Mouse (Mus musculus) brain, embryonic 14.5 days (tissue): Measurements from ENCODE around the gene Selenow. TPM values are rescaled to one million over a fixed set of nuclear protein-coding genes. Genes with fewer than 3 reads are reported as not detected.

Experiments used
- DNase-seq: peaks from one replicate; pipeline ENCODE4 v3.0.0-alpha.2; 2011; ENCODE audit warnings: low read depth
- CTCF ChIP-seq: fragments of 200-500 bp; IDR thresholded peaks from 2 replicates; pipeline ENCODE4 v1.5.1; 2012; ENCODE audit warnings: inconsistent platforms, mild to moderate bottlenecking, moderate library complexity, borderline replicate concordance; ENCODE audit not compliant: insufficient read depth, insufficient read length; ENCODE audit errors: extremely low read depth
- POLR2A ChIP-seq: fragments of 200-500 bp; IDR thresholded peaks from 2 replicates; pipeline ENCODE4 v1.6.1; 2012; ENCODE audit warnings: mild to moderate bottlenecking, inconsistent platforms, borderline replicate concordance; ENCODE audit not compliant: poor library complexity, insufficient read depth, insufficient read length, severe bottlenecking; ENCODE audit errors: extremely low read depth
- polyA plus RNA-seq: library from polyadenylated mRNA; depleted of rRNA; stranded (reverse); fragments of >200 nt; gene quantifications from 2 replicates; pipeline ENCODE4 v1.2.3, GENCODE M21; 2012; rRNA removed

Selenow gene
- polyA plus RNA-seq, result 874 and 948 TPM in 2 replicates

GRCm38 (mm10) chr7:15922220-15922773 lies at the start of gene Selenow:
Gene Selenow (minus strand): TSS chr7:15922402.
- DNase-seq, result peak; percentile 98
- peak; percentile 78; the same call in 1 of the 2 replicates for TF ChIP-seq POLR2A
- no peak for TF ChIP-seq CTCF

GRCm38 (mm10) chr7:15969674-15970073 lies 47.5 kb upstream of the Selenow start:
- no peak for DNase-seq
- TF ChIP-seq CTCF (0 out of 2 replicates have a peak, but pooled peaks have one; percentile 3), POLR2A (no peak)

GRCm38 (mm10) chr7:15968322-15968721 lies 46.1 kb upstream of the Selenow start:
- no peak for DNase-seq
- TF ChIP-seq CTCF (no peak), POLR2A (no peak)

- peak; percentile 56 for DNase-seq
- TF ChIP-seq CTCF (peak; percentile 87), POLR2A (no peak)
Observed at GRCm38 (mm10) chr7:15967312-15967711, 45.1 kb upstream of the Selenow start, which contains the start of gene Ehd2. Gene Ehd2 (minus strand): TSS chr7:15967567.

- TF ChIP-seq POLR2A (no peak), CTCF (no peak)
- no peak for DNase-seq
Observed at GRCm38 (mm10) chr7:15966489-15966888, 44.3 kb upstream of the Selenow start.

- no peak for DNase-seq
- TF ChIP-seq POLR2A, result no peak
- no peak for TF ChIP-seq CTCF
Observed at GRCm38 (mm10) chr7:15963798-15964652, 41.8 kb upstream of the Selenow start.

GRCm38 (mm10) chr7:15962311-15963288 lies 40.4 kb upstream of the Selenow start:
- no peak for TF ChIP-seq POLR2A
- TF ChIP-seq CTCF, result no peak
- DNase-seq, result peak; percentile 71

GRCm38 (mm10) chr7:15961798-15962197 lies 39.6 kb upstream of the Selenow start:
- TF ChIP-seq POLR2A (no peak), CTCF (no peak)
- DNase-seq, result no peak

GRCm38 (mm10) chr7:15961239-15961638 lies 39.0 kb upstream of the Selenow start:
- TF ChIP-seq CTCF (no peak), POLR2A (no peak)
- DNase-seq, result no peak

GRCm38 (mm10) chr7:15960691-15961090 lies 38.5 kb upstream of the Selenow start:
- no peak for DNase-seq
- TF ChIP-seq POLR2A (no peak), CTCF (no peak)
